Mouse (Mus musculus) megakaryocyte, embryonic 14.5 days (primary cell): ENCODE data around the gene Hist1h2bf.

ENCODE experiments used
- FLI1 ChIP-seq: IDR thresholded peaks from 2 replicates; pipeline ENCODE4 v1.6.1; 2012; ENCODE audit warnings: low read length, inconsistent platforms, mixed read lengths
- GATA1 ChIP-seq: IDR thresholded peaks from 3 replicates; pipeline ENCODE4 v1.6.1; 2012; ENCODE audit warnings: mixed read lengths, low read length, inconsistent platforms, borderline replicate concordance

DNA sequence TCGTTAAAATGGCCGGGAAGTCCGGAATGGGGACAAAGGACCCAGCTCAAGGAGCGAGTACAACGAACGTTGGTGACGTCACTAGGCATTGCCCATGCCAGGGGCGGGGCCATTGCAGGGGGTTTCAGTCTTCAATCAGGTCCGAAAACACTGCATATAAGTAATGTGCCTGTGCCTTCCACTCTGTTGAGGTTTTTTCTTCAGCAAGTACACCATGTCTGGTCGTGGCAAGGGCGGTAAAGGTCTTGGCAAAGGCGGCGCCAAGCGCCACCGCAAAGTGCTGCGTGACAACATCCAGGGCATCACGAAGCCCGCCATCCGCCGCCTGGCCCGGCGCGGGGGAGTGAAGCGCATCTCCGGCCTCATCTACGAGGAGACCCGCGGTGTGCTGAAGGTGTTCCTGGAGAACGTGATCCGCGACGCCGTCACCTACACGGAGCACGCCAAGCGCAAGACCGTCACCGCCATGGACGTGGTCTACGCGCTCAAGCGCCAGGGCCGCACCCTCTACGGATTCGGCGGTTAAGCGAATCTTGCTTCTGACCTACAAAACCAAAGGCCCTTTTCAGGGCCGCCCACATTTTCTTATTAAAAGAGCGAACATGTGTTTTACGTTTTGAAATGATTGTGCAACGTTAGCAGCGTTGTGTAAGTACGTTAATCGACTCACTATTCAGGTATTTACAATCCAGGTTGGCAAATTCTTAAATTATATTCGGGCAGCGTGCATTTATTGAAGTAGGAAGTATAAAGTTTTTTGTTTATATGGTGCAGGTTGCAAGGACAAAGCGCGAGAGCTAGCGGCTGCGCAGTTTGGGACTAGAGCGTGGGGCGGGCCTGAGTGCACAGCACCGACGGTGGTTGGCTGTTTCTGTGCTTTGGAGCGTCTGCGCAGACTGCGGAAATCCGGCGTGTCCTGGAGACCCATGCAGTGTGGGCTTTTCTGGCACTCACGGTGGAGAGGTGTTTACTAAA is 42.8 kb downstream of the Hist1h2bf start, which contains the start of gene Hist1h4h:
- TF ChIP-seq FLI1 (no peak), GATA1 (no peak)
